Mouse (Mus musculus): ENCODE results near the gene Ryk.

DNA sequence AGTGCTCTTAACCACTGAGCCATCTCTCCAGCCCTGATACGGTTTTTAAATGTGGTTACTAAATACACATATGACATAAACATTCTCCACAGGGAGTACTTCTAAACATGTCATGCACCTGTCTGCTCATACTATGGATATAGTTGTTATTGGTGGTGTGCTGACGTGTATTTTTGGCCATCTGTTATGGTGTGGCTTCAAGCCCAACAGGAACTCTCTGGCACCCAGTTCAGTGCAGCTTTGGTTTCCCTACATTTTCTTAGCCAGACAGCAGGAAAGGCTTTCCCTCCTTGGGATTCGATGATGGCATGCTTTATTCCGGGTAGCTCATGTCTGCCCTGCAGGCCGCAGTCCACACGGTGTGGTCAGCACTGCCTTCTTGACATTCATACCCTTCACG, 33.7 kb downstream of the Ryk start:
- TF ChIP-seq CTCF (IDR thresholded peaks at IDR 0.05; ENCODE audit: low read depth) (no peak), EP300 (IDR thresholded peaks at IDR 0.05; ENCODE audit: low read depth) (no peak)
